Mouse (Mus musculus): ENCODE measurements around the gene Mxd4. TPM values are rescaled to one million over a fixed set of nuclear protein-coding genes. Genes with fewer than 3 reads are reported as not detected.

The Mxd4 gene
- polyA plus RNA-seq (2012; ENCODE audit: insufficient read depth, insufficient read length, missing spikeins) = 69.9 and 70.6 TPM in 2 replicates

DNA sequence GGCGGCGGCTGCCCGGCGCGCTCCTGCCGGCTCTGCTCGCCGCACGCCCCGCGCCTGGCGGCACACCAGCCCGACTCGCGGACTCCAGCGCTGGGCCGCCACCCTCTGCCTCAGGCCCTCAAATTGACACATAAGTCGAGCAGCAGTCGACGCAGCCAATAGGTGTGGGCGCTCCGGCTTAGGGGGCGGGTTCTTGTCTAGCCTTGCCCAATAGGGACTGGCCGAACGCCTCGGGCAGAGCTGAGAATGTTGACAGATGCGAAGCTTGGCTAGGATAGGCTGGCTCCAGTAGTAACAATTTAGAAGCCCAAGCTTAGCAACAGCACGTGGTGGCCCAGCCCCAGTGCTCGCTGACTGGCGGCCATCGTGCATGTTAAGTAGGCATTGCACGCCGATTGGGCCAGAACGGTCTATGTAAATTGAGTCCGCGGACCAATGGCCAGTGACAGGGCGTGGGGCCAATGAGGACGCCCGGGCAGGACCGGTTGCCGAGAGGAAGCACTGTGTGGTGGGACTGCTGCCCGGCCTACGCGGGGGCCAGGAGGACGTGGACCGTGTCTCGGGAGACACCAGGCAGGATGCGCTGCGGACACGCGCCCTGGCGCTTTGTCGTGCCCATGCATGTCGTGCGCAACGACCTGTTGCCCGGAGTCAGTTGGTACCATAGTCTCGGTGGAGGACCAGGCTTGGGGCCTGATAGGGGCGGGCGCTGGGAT is at the start of gene Mxd4:
TSS of gene Mxd4 (minus strand) at position 120 of the 716 bp plus-strand sequence.
- peaks cover 52% of the 10 kb centered on the region for H3K4me1 ChIP-seq (ENCODE audit: control insufficient read depth, insufficient read depth, insufficient read length, low read length)
- H3K27ac ChIP-seq (replicated peaks; ENCODE audit: low read depth, low read length) = peak within 1 kb of the TSS; percentile 82
- peak within 1 kb of the TSS; percentile 95 for H3K4me3 ChIP-seq (ENCODE audit: insufficient read depth, low read depth, low read length)

DNA sequence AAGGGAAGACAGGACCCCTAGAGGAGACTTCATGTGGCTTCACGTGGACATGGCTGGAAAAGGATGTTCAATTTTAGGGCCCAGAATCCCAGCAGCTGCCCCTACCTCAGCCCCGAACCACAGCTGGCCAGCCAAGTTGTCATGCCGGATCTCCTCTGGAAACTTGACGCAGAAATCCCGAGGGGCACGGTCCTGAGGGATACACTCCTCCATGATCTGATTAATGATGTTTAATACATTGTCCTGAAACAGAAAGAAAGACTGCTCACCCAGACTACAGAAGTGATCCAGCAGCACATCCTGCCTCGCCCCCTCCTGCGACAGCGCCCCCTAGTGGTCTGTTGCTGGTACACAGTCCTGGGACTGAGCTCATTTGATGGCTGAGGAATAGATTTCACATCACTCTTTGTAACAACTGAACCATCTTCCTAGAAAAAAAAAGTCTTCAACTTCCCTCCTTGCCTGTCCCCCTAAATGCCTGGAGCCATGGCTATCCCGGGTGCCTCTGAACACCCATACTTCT is 48.4 kb upstream of the Mxd4 start:
- Histone ChIP-seq H3K4me3 (ENCODE audit: insufficient read depth, low read depth, low read length) (no peak overlapping the region), H3K4me1 (ENCODE audit: control insufficient read depth, insufficient read depth, insufficient read length, low read length) (no peaks in the 10 kb centered on the region), H3K27ac (replicated peaks; ENCODE audit: low read depth, low read length) (no peak overlapping the region)

DNA sequence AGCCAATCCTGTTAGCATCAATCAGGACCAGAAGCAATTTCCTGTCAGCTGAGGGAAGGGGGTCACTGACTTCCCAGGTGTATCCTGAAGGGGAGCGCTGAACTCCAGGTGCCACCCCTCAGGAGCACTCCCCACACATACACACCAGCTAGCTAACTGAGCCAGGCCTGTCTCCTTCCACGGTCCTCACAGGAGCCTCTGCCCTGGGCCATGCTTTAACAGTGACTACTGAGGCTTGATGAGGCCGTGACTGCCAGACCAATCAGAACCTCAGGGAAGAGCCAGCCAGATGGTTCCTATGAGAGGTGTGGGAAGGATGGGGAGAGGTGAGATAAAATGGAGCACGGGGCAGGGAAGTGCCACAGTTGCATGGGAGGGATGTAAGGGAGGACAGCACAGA is 47.5 kb upstream of the Mxd4 start:
- Histone ChIP-seq H3K4me1 (ENCODE audit: control insufficient read depth, insufficient read depth, insufficient read length, low read length) (no peaks in the 10 kb centered on the region), H3K27ac (replicated peaks; ENCODE audit: low read depth, low read length) (no peak overlapping the region), H3K4me3 (ENCODE audit: insufficient read depth, low read depth, low read length) (no peak overlapping the region)

DNA sequence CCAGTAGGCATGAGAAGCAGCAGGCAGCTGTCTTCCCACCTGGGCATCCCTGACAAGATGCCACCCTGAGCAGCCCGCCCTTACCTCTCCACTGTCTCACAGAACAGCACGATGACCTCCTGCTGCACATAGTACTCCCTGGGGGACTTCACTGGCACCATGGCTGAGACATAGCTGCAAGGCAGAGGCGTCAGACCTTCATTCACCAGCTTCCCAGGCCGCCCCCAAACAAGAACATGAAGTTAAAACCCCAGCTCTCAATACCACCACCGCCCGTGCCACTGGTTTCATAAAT is 45.6 kb upstream of the Mxd4 start:
- Histone ChIP-seq H3K4me3 (ENCODE audit: insufficient read depth, low read depth, low read length) (no peak overlapping the region), H3K27ac (replicated peaks; ENCODE audit: low read depth, low read length) (no peak overlapping the region), H3K4me1 (ENCODE audit: control insufficient read depth, insufficient read depth, insufficient read length, low read length) (no peaks in the 10 kb centered on the region)

DNA sequence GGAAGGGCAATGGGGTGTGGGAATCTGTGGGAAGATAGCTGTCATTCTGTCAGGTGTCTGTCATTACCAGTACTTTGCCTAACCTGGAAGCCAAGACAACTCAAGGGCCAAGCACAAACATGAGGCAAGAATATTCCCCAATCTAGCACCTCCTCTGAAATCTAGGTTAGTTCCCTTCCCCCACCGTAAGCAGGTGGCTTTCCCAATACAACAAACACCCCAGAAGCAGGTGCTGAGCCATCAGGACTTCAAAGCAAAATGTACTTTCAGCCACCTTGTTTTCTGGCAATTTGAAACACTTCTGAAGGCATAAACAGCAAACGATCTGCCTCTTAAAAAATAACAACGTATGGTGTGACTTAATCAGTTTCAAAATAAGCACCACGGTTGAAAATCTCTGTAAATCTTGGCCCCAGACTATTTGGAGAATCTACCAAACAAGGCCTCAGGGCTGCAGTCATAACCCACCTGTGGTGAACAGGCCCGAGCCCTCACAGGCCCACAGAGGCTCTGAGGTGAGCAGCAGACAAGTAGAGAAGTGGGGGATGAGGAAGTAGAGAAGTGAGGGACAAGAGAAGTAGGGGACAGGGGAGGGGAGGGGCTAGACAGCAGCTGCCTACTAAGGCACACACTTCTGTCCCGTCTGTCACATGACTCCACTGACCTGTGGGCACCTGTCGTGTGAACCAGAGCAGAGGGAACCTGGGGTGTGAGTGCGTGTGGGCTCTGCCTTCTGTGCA is 45.1 kb upstream of the Mxd4 start:
- Histone ChIP-seq H3K4me1 (ENCODE audit: control insufficient read depth, insufficient read depth, insufficient read length, low read length) (no peaks in the 10 kb centered on the region), H3K4me3 (ENCODE audit: insufficient read depth, low read depth, low read length) (no peak overlapping the region), H3K27ac (replicated peaks; ENCODE audit: low read depth, low read length) (no peak overlapping the region)

DNA sequence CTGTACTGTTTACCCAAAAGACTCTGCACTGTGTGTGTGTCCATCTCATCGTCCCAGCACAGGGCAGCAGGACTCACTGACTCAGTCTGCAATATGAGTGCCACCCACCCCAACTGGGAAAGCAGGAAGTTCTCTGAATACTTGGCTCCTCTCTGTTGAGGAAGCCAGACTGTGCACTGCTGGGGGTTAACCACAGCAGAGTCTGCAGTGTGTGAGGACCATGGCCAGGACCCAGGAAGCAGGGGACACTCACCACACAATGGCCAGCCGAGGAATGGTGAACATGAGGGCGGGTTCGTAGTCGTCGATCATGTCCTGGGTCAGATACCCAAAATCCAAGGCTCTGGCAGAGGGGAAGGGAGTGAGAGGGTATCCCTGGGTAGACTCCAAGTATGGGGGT is 44.4 kb upstream of the Mxd4 start:
- Histone ChIP-seq H3K4me3 (ENCODE audit: insufficient read depth, low read depth, low read length) (no peak overlapping the region), H3K4me1 (ENCODE audit: control insufficient read depth, insufficient read depth, insufficient read length, low read length) (no peaks in the 10 kb centered on the region)

DNA sequence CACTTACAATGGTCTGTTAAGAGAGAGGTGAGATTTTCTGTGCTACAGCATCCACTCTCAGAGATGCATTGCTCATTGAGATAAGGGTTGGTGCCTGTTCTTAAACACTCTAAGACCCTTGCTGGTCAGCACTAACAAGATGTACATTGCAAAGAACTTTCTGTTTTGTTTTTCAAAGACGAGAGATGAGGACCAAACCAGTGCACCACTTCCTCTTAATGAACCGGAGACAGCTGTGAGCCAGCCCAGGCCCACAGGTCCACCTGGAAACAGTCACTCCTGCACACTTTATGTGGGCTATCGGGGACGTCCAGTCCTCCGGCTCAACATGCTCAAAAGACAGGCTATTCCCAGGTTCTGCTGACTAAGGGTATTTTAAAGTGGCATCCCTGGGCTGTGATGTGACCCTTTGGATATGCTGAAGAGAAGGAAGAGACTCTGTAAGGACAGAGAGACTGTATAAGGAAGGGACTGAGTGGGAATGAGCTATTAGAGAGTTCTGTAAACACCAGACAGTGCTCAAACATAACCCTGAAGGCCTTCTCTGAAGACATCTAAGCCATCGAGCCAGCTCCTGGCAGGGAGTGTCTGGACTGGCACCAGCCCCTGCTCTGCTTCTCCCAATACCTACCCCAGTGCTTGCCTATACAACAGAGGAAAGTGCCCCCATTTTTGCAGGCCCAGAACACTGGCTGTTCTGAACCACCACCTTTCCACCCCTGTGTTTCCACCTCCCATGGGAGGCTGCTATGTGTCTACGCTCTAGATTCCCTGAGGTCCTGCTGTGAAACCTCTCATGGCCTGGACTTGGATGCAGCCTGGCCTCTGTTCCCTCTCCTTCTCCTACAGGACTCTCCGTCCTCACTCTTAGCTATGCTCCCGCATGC is 43.3 kb upstream of the Mxd4 start:
- Histone ChIP-seq H3K27ac (replicated peaks; ENCODE audit: low read depth, low read length) (no peak overlapping the region), H3K4me1 (ENCODE audit: control insufficient read depth, insufficient read depth, insufficient read length, low read length) (no peaks in the 10 kb centered on the region), H3K4me3 (ENCODE audit: insufficient read depth, low read depth, low read length) (no peak overlapping the region)

More for the DNA sequence above, 44.4 kb upstream of the Mxd4 start:
- H3K27ac ChIP-seq (replicated peaks; ENCODE audit: low read depth, low read length) = peak overlapping the region; percentile 27; the same call in 1 of the 2 replicates

DNA sequence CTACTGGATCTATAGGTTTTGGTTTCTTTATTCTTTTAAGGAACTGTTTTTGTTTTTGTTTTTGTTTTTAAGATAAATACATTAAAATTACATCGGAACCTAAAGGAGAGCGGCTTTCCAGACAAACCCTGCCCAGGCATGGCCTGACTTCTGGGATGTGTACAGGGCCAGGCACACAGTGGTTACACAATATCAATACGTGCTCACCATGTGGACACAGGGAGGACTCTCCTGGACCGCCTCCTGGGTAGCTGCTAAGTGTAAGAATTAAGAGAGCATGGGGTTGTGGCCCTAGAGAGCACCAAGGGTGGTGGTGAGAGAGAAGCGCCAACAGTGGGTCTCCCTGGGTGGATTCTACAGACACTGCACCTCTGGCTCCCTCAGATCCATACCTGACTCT is 42.0 kb upstream of the Mxd4 start:
- Histone ChIP-seq H3K4me3 (ENCODE audit: insufficient read depth, low read depth, low read length) (no peak overlapping the region), H3K27ac (replicated peaks; ENCODE audit: low read depth, low read length) (no peak overlapping the region), H3K4me1 (ENCODE audit: control insufficient read depth, insufficient read depth, insufficient read length, low read length) (no peaks in the 10 kb centered on the region)

DNA sequence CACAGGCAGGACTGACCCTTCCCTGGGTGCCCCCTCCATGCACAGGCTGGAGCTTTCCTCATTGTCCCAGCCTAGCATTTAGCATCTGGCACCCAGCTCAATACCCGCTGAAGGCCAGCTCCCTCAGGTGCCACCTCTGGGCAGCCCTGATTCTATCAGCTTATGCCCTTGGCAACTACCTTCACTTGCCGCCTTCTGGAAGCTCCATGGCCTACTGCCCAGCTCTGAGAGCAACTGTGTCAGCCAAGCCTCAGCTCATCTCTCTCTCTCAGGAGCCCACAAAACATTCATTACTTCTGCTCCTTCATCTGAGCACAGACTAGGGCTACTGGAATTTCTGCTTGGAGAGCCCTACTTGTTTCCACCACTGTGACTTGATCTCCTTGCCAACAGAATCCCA is 38.0 kb upstream of the Mxd4 start:
- Histone ChIP-seq H3K4me3 (ENCODE audit: insufficient read depth, low read depth, low read length) (no peak overlapping the region), H3K4me1 (ENCODE audit: control insufficient read depth, insufficient read depth, insufficient read length, low read length) (no peaks in the 10 kb centered on the region), H3K27ac (replicated peaks; ENCODE audit: low read depth, low read length) (no peak overlapping the region)

DNA sequence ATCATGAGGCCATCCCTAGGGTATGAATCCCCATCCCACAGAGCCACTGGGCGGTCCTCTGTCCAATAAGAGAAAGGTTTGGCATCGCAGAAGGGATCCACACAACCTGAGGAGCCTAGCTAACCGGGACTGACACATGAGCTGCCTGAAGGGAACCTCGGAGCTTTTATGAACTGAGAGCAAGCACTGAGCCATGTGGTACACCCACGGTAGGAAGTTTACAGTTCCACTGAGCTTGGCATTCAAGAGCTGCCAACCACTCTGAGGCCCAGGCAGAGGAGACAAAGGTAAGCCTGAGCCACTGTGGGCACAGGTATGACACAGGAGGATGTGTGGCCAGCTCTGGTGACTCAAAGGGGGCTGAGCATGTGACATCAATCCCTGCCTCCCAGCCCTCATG is 37.0 kb upstream of the Mxd4 start:
- Histone ChIP-seq H3K4me1 (ENCODE audit: control insufficient read depth, insufficient read depth, insufficient read length, low read length) (no peaks in the 10 kb centered on the region), H3K4me3 (ENCODE audit: insufficient read depth, low read depth, low read length) (no peak overlapping the region), H3K27ac (replicated peaks; ENCODE audit: low read depth, low read length) (no peak overlapping the region)

DNA sequence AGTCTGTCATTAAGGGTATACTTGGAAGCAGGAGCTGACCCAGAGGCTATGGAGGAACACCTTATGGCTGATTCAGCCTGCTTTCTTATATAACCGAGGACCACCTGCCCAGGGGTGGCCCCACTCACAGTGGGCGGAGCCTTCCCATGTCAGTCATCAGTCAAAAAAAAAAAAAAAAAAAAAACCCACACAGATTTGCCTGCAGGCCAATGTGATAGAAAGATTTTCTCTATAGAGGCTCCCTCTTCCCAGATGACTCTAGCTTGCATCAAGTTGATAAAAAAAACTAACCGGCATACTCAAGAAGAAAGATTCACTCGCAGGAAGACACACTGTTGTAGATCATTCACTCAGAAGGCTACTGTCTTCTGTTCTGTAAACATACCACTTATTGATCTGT is 32.5 kb upstream of the Mxd4 start:
- H3K4me3 ChIP-seq (ENCODE audit: insufficient read depth, low read depth, low read length) = no peak overlapping the region
- no peaks in the 10 kb centered on the region for H3K4me1 ChIP-seq (ENCODE audit: control insufficient read depth, insufficient read depth, insufficient read length, low read length)
- no peak overlapping the region for H3K27ac ChIP-seq (replicated peaks; ENCODE audit: low read depth, low read length)

DNA sequence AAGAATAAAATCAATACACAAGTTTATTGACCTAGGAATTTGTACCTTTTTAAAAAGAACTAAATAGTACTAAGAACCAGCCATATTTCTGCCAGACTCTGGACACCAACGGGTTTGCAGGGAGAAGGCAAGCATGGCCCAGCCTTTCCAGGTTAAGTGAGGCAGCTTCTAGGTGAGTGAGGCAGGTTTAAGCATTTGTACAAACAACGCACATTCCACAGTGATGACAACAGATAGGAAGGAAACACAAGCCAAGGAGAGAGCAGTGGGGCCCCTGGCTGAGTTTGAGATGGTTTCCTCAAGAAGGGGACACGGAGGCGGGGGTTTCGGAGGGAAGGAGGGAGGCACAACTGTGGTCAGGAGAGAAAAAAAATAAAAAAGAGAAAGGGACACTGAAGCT is 31.2 kb upstream of the Mxd4 start:
- no peaks in the 10 kb centered on the region for H3K4me1 ChIP-seq (ENCODE audit: control insufficient read depth, insufficient read depth, insufficient read length, low read length)
- H3K27ac ChIP-seq (replicated peaks; ENCODE audit: low read depth, low read length) = no peak overlapping the region
- H3K4me3 ChIP-seq (ENCODE audit: insufficient read depth, low read depth, low read length) = no peak overlapping the region

DNA sequence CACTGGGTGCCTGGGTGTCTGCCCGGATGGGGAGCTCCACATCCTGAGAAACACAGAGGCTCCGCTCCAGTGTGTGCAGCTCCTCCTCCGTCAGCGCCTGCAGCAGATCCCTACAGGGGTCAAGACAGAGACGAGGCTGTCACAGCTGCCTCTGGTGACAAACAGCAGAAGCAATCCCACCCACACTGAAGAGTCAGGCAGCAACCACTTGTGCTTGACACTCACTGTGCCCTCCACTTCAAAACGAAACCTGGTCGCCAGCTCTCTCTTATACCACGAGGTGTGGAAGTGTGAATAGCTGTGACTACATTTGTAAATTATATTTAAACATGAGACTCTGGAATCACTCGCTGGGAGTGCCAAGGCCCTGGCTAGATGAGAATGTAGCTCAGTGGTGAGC is 30.2 kb upstream of the Mxd4 start:
- Histone ChIP-seq H3K4me1 (ENCODE audit: control insufficient read depth, insufficient read depth, insufficient read length, low read length) (no peaks in the 10 kb centered on the region), H3K27ac (replicated peaks; ENCODE audit: low read depth, low read length) (no peak overlapping the region), H3K4me3 (ENCODE audit: insufficient read depth, low read depth, low read length) (no peak overlapping the region)

DNA sequence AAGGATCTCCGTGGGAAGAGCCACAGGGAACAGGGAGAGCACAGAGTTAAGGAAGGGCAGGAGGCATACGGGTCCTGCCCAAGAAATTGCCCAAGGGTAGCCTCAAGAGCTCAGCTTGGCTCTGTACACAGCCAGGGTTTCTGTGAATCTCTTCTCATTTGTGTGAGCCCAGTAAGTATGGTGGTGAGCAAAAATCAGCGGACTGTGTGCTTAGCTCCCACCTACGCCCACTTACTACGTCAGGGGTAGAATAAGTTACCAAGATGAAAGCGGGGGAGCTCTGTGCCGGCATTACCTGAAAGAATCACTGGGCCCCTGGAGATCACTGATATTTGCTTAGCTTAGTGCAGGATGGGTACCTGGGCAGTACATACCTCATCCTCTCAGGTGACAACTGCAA is 28.5 kb upstream of the Mxd4 start:
- H3K27ac ChIP-seq (replicated peaks; ENCODE audit: low read depth, low read length) = no peak overlapping the region
- no peaks in the 10 kb centered on the region for H3K4me1 ChIP-seq (ENCODE audit: control insufficient read depth, insufficient read depth, insufficient read length, low read length)

DNA sequence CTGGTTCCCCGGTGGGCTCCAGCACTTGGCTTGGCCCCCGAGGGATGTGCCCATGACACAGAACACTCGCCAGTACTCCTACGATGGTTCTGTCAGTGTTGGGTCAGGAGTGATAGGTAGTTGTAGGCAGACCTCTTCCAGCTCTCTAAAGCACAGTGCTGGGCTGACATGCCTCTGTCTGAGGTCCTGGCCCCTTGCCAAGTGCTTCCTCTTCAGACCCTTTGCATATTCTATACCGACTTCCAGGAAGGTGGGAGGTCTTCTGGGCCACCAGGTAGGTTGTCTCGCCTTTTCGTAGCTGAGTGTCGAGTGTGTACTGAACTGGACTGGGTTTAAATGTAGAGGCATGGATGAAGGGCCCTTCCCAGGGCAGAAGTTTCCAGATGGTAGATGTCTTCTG is 26.1 kb upstream of the Mxd4 start:
- no peaks in the 10 kb centered on the region for H3K4me1 ChIP-seq (ENCODE audit: control insufficient read depth, insufficient read depth, insufficient read length, low read length)
- no peak overlapping the region for H3K4me3 ChIP-seq (ENCODE audit: insufficient read depth, low read depth, low read length)
- H3K27ac ChIP-seq (replicated peaks; ENCODE audit: low read depth, low read length) = no peak overlapping the region

More for the DNA sequence above, 28.5 kb upstream of the Mxd4 start:
- H3K4me3 ChIP-seq (ENCODE audit: insufficient read depth, low read depth, low read length) = no peak overlapping the region
